Mouse (Mus musculus) kidney, adult 2 months (tissue): ENCODE results near the gene Catip.

Experiments
- CTCF ChIP-seq: fragments of 200-500 bp; conservative IDR thresholded peaks from 2 replicates; pipeline ENCODE4 v1.5.1; 2011; ENCODE audit warnings: low read depth, mild to moderate bottlenecking, control low read depth, low read length, moderate library complexity, mixed read lengths; ENCODE audit not compliant: insufficient read depth, insufficient read length
- POLR2A ChIP-seq: fragments of 200-500 bp; IDR thresholded peaks from one replicate; pipeline ENCODE4 v1.6.1; 2011; ENCODE audit warnings: low read depth, low read length, control low read depth

DNA sequence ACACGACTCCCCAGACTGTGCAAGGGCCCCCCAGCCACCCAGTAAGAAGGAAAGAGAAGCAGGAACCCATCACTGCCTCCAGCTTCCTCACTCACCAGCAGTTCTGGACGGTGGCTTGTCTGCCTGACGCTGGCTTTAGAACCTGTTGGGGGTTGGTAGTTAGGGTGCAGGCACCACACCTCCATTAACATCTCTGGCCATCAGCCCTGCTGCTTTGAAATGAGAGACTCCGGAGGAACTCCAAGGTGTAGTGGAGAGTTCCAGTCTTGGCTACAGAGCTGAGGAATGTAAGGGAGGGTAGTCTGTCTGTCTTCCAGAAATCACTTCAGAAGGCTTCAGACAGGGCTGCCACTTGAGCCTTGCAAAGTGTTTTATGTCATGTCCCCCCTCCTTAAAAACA lies 8.1 kb downstream of the Catip start:
- no peak for TF ChIP-seq CTCF
- TF ChIP-seq POLR2A: no peak
